In the genomic region with DNA sequence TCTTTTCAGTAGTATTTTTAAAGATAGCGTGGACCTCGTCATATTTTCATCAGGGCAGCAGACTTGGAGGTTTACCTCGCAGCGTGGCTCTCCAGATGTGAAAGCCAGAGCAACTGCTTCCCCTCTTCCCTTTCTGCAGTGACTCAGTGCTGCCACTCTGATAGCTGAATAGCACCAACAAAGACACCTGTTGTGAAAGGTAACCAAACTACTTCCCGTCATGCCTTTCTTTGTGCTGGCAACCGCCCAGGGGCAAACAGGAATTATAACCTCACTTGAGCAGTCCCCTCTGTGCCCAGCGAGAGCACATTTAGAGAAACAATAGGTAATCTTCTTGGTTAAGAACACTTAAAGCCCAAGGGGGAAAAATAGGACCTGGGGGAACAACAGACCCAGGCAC, we compare ENCODE assay signal across 9 mouse cellular contexts.
DNase-seq lines count a peak whose midpoint lies in the region; ATAC-seq lines count a peak whose summit lies in the region.
"Had no signal": no experiment of that assay in that cellular context is flagged by ENCODE, and none has a peak within 500 bp of the region (broad histone marks: within the 10 kb centered on the region; RNA-seq: fewer than 3 reads in every experiment).

No protein-coding gene starts in this region.

- peak overlapping the region; percentile 7; the same call in 1 of the 2 replicates for H3K4me3 ChIP-seq in heart, embryonic 15.5 days
- peak overlapping the region; percentile 45 for H3K4me3 ChIP-seq in erythroblast, embryonic 14.5 days (replicated peaks)
- peak overlapping the region; percentile 5; the same call in 1 of the 2 replicates for H3K4me3 ChIP-seq in liver, embryonic 13.5 days (replicated peaks)
- H3K4me3 ChIP-seq: midbrain, embryonic 12.5 days had no signal

- peaks cover 10% of the 10 kb centered on the region for H3K4me1 ChIP-seq in heart, embryonic 15.5 days (replicated peaks)
- H3K4me1 ChIP-seq in erythroblast, embryonic 14.5 days (ENCODE audit: control insufficient read depth): peaks cover 53% of the 10 kb centered on the region
- peaks cover 66% of the 10 kb centered on the region for H3K4me1 ChIP-seq in liver, embryonic 13.5 days (replicated peaks)

- no peaks in the 10 kb centered on the region for H3K9me3 ChIP-seq in heart, embryonic 15.5 days (replicated peaks)
- no peaks in the 10 kb centered on the region for H3K9me3 ChIP-seq in erythroblast, embryonic 14.5 days (ENCODE audit: control insufficient read depth, low read length)
- no peaks in the 10 kb centered on the region for H3K9me3 ChIP-seq in liver, embryonic 13.5 days (replicated peaks)
- H3K9me3 ChIP-seq: midbrain, embryonic 12.5 days had no signal

- H3K36me3 ChIP-seq in heart, embryonic 15.5 days: no peaks in the 10 kb centered on the region
- no peaks in the 10 kb centered on the region for H3K36me3 ChIP-seq in erythroblast, embryonic 14.5 days (ENCODE audit: control insufficient read depth)
- no peaks in the 10 kb centered on the region for H3K36me3 ChIP-seq in liver, embryonic 13.5 days
- H3K36me3 ChIP-seq: midbrain, embryonic 12.5 days had no signal

- no peak overlapping the region for H3K9ac ChIP-seq in heart, embryonic 15.5 days
- no peak overlapping the region; the same call in 1 of the 2 replicates for H3K9ac ChIP-seq in liver, embryonic 13.5 days
- H3K9ac ChIP-seq: midbrain, embryonic 12.5 days had no signal

- no peaks in the 10 kb centered on the region for H3K27me3 ChIP-seq in heart, embryonic 15.5 days
- H3K27me3 ChIP-seq in erythroblast, embryonic 14.5 days (ENCODE audit: control insufficient read depth): no peaks in the 10 kb centered on the region
- no peaks in the 10 kb centered on the region for H3K27me3 ChIP-seq in liver, embryonic 13.5 days
- H3K27me3 ChIP-seq: midbrain, embryonic 12.5 days had no signal

- ATAC-seq in heart, embryonic 15.5 days (replicated peaks; ENCODE audit: insufficient number of reproducible peaks, insufficient read depth, low FRiP score, low read depth): no peak
- no peak for ATAC-seq in liver, embryonic 13.5 days (ENCODE audit: low read depth)

- H3K27ac ChIP-seq in heart, embryonic 15.5 days: no peak overlapping the region
- 0 out of 2 replicates have a peak overlapping the region, but pooled peaks have one; percentile 11 for H3K27ac ChIP-seq in liver, embryonic 13.5 days
- H3K27ac ChIP-seq: midbrain, embryonic 12.5 days had no signal

- no peak for DNase-seq in heart, adult 8-10 months (ENCODE audit: low spot score)
- no peak for DNase-seq in liver, embryonic 13.5 days
- DNase-seq in spleen, postnatal 14 days (ENCODE audit: low spot score in 2 of 2): peak; percentile 12 to 28
- no peak for DNase-seq in layer of hippocampus, adult 9-10 months (ENCODE audit: low spot score)
- DNase-seq in layer of hippocampus, postnatal 36 days: no peak
- no peak for DNase-seq in embryo, embryonic 10 days (ENCODE audit: low spot score)

- whole genome bisulfite sequencing in heart, embryonic 15.5 days: 25% methylated on average over 7 of the region's 7 CpGs
- WGBS in liver, embryonic 13.5 days (ENCODE audit: insufficient replicate concordance): 20% methylated on average over 7 of the region's 7 CpGs

- peak overlapping the region; percentile 24; the same call in 1 of the 2 replicates for H3K4me2 ChIP-seq in heart, embryonic 15.5 days
- H3K4me2 ChIP-seq in liver, embryonic 13.5 days: peak overlapping the region; percentile 45
- H3K4me2 ChIP-seq: midbrain, embryonic 12.5 days had no signal

Comparison
In these comparisons a context has a peak if more than half of its experiments do, and no peak if none do; other contexts are left out.
1. DNase-seq: peak in spleen, postnatal 14 days (2 of 2); none in heart, adult 8-10 months (single experiment), liver, embryonic 13.5 days (single experiment), layer of hippocampus, adult 9-10 months (single experiment), layer of hippocampus, postnatal 36 days (0 of 2) and embryo, embryonic 10 days (single experiment).
2. Peak in every context shown above with its lines, with median percentiles within 50 percentile points of each other: H3K4me3 ChIP-seq.